Mouse (Mus musculus) kidney, adult 2 months (tissue): ENCODE data around the gene Stra6. TPM values are rescaled to one million over a fixed set of nuclear protein-coding genes. Genes with fewer than 3 reads are reported as not detected.

Source experiments
- DNase-seq: peaks from one replicate; pipeline ENCODE4 v3.0.0; 2021
- H3K27ac ChIP-seq: fragments of 200-500 bp; 2 replicates; pipeline ENCODE4 v1.5.1; 2012; ENCODE audit warnings: low read depth, low read length, control low read depth, inconsistent platforms; ENCODE audit not compliant: insufficient read depth
- H3K27me3 ChIP-seq: fragments of 200-500 bp; replicated peaks from 2 replicates; pipeline ENCODE4 v1.6.1; 2012; ENCODE audit warnings: mild to moderate bottlenecking, moderate library complexity, low read length, inconsistent platforms; ENCODE audit not compliant: control insufficient read depth, insufficient read depth
- H3K36me3 ChIP-seq: fragments of 200-500 bp; 2 replicates; pipeline ENCODE4 v1.6.1; 2012; ENCODE audit warnings: mild to moderate bottlenecking, moderate library complexity, low read length, inconsistent platforms; ENCODE audit not compliant: control insufficient read depth, insufficient read depth
- H3K4me1 ChIP-seq: fragments of 200-500 bp; 2 replicates; pipeline ENCODE4 v1.6.1; 2011; ENCODE audit warnings: low read length; ENCODE audit not compliant: control insufficient read depth, insufficient read depth
- H3K4me3 ChIP-seq: fragments of 200-500 bp; 2 replicates; pipeline ENCODE4 v1.5.1; 2011; ENCODE audit warnings: mild to moderate bottlenecking, low read depth, low read length, control low read depth; ENCODE audit not compliant: insufficient read depth
- CTCF ChIP-seq: fragments of 200-500 bp; conservative IDR thresholded peaks from 2 replicates; pipeline ENCODE4 v1.5.1; 2011; ENCODE audit warnings: low read depth, mild to moderate bottlenecking, control low read depth, low read length, moderate library complexity, mixed read lengths; ENCODE audit not compliant: insufficient read depth, insufficient read length
- POLR2A ChIP-seq: fragments of 200-500 bp; IDR thresholded peaks from one replicate; pipeline ENCODE4 v1.6.1; 2011; ENCODE audit warnings: low read depth, low read length, control low read depth
- WGBS: fragments of 180-500 bp; shearing (Covaris S2); methylation state at CpG from one replicate; pipeline ENCODE4 v1.1.7; 2018; 5-methylcytosine and 5-hydroxymethylcytosine counted together
- polyA plus RNA-seq: library from polyadenylated mRNA; depleted of rRNA; stranded (reverse); fragments of >200 nt; gene quantifications from 2 replicates; pipeline ENCODE4 v1.2.3, GENCODE M21; 2012

Stra6 gene
- polyA plus RNA-seq, 1 experiment: 15.4 TPM

- DNase-seq: no peak
- no peak overlapping the region for H3K4me3 ChIP-seq
- 71% methylated on average over 5 of the region's 5 CpGs for WGBS
- TF ChIP-seq POLR2A: no peak
- no peak for TF ChIP-seq CTCF
- H3K36me3 ChIP-seq: no peaks in the 10 kb centered on the region
- no peak overlapping the region for H3K27ac ChIP-seq
- no peaks in the 10 kb centered on the region for H3K27me3 ChIP-seq
- no peaks in the 10 kb centered on the region for H3K4me1 ChIP-seq
Observed at GRCm38 (mm10) chr9:58028841-58029240, 34.7 kb upstream of the Stra6 start.

- no peak for DNase-seq
- no peak for TF ChIP-seq CTCF
- no peak for TF ChIP-seq POLR2A
- 93% methylated on average over 6 of the region's 6 CpGs for WGBS
- H3K27ac ChIP-seq: no peak overlapping the region
- no peaks in the 10 kb centered on the region for H3K36me3 ChIP-seq
- H3K4me1 ChIP-seq: no peaks in the 10 kb centered on the region
- H3K4me3 ChIP-seq: no peak overlapping the region
- H3K27me3 ChIP-seq: no peaks in the 10 kb centered on the region
Observed at GRCm38 (mm10) chr9:58029635-58030034, 34.0 kb upstream of the Stra6 start.

- TF ChIP-seq CTCF: no peak
- no peak for TF ChIP-seq POLR2A
- DNase-seq: peak; percentile 19
- 57% methylated on average over 5 of the region's 5 CpGs for WGBS
- Histone ChIP-seq H3K27me3 (no peaks in the 10 kb centered on the region), H3K4me1 (no peaks in the 10 kb centered on the region), H3K4me3 (no peak overlapping the region), H3K27ac (no peak overlapping the region), H3K36me3 (no peaks in the 10 kb centered on the region)
Observed at GRCm38 (mm10) chr9:58031895-58032294, 31.7 kb upstream of the Stra6 start.

GRCm38 (mm10) chr9:58035519-58035918 is 28.1 kb upstream of the Stra6 start:
- no peaks in the 10 kb centered on the region for H3K27me3 ChIP-seq
- H3K4me3 ChIP-seq: no peak overlapping the region
- TF ChIP-seq CTCF: no peak
- no peak for TF ChIP-seq POLR2A
- no peak for DNase-seq
- 81% methylated on average over 2 of the region's 2 CpGs for WGBS
- H3K27ac ChIP-seq: no peak overlapping the region
- no peaks in the 10 kb centered on the region for H3K4me1 ChIP-seq
- H3K36me3 ChIP-seq: no peaks in the 10 kb centered on the region

- H3K27me3 ChIP-seq: no peaks in the 10 kb centered on the region
- H3K36me3 ChIP-seq: no peaks in the 10 kb centered on the region
- TF ChIP-seq CTCF (no peak), POLR2A (no peak)
- WGBS: 66% methylated on average over 7 of the region's 7 CpGs
- no peak overlapping the region for H3K27ac ChIP-seq
- no peaks in the 10 kb centered on the region for H3K4me1 ChIP-seq
- DNase-seq: no peak
- no peak overlapping the region for H3K4me3 ChIP-seq
Observed at GRCm38 (mm10) chr9:58035951-58036698, 27.5 kb upstream of the Stra6 start.

GRCm38 (mm10) chr9:58036961-58037360 is 26.6 kb upstream of the Stra6 start:
- no peak for DNase-seq
- H3K27ac ChIP-seq: no peak overlapping the region
- H3K27me3 ChIP-seq: no peaks in the 10 kb centered on the region
- H3K4me3 ChIP-seq: no peak overlapping the region
- WGBS: 74% methylated on average over 4 of the region's 4 CpGs
- TF ChIP-seq POLR2A: no peak
- no peaks in the 10 kb centered on the region for H3K36me3 ChIP-seq
- no peaks in the 10 kb centered on the region for H3K4me1 ChIP-seq

GRCm38 (mm10) chr9:58038500-58039168 is 25.0 kb upstream of the Stra6 start:
- H3K36me3 ChIP-seq: no peaks in the 10 kb centered on the region
- no peak overlapping the region for H3K4me3 ChIP-seq
- WGBS: 35% methylated on average over 19 of the region's 19 CpGs
- H3K4me1 ChIP-seq: no peaks in the 10 kb centered on the region
- H3K27me3 ChIP-seq: no peaks in the 10 kb centered on the region
- DNase-seq: peak; percentile 80
- no peak overlapping the region for H3K27ac ChIP-seq
- TF ChIP-seq CTCF (peak; percentile 93), POLR2A (no peak)
